Mouse (Mus musculus) bone marrow macrophage, adult 2 months (primary cell): ENCODE data around the gene Gm20388.

Source experiments
- CTCF ChIP-seq: IDR thresholded peaks from 2 replicates; pipeline ENCODE4 v1.5.1; 2012; ENCODE audit warnings: low read depth, mild to moderate bottlenecking, low read length, moderate library complexity
- POLR2A ChIP-seq: IDR thresholded peaks from 2 replicates; pipeline ENCODE4 v1.6.1; 2012; ENCODE audit warnings: mild to moderate bottlenecking, low read depth, low read length, borderline replicate concordance

- TF ChIP-seq CTCF, result no peak
- TF ChIP-seq POLR2A, result no peak
Measured at GRCm38 (mm10) chr8:121763700-121764013, 1853.0 kb downstream of the Gm20388 start.
